Mouse (Mus musculus) myocyte (in vitro differentiated cells): Measurements from ENCODE around the gene Tmem139.

Source experiments
- POLR2A ChIP-seq: IDR thresholded peaks from one replicate; pipeline ENCODE4 v1.6.1; 2011; ENCODE audit warnings: low read depth, mild to moderate bottlenecking, control low read depth, moderate library complexity; ENCODE audit not compliant: insufficient read length
- SRF ChIP-seq: IDR thresholded peaks from one replicate; pipeline ENCODE4 v1.6.1; 2011; ENCODE audit warnings: low read depth; ENCODE audit not compliant: control insufficient read depth, insufficient read length

- no peak for TF ChIP-seq POLR2A
- no peak for TF ChIP-seq SRF
Observed at GRCm38 (mm10) chr6:42222286-42222685, 39.5 kb upstream of the Tmem139 start.
